In genomic region chr14:33320856-33321255, GRCm38 (mm10) we compare ENCODE assay signal across 8 mouse cellular contexts.
DNase-seq lines count a peak whose midpoint lies in the region; ATAC-seq and TF ChIP-seq lines count a peak whose summit lies in the region.

No protein-coding gene starts in this region.

- peak overlapping the region; percentile 66; the same call in 1 of the 2 replicates for H3K4me3 ChIP-seq in forebrain, embryonic 12.5 days (replicated peaks)
- H3K4me3 ChIP-seq in forebrain, postnatal 0 days (ENCODE audit: low read depth, low read length): no peak overlapping the region
- peak overlapping the region; percentile 70 for H3K4me3 ChIP-seq in ES-Bruce4 (ENCODE audit: low read depth, low read length)
- H3K4me3 ChIP-seq in intestine, embryonic 14.5 days (ENCODE audit: low read depth, low read length): peak overlapping the region; percentile 50
- H3K4me3 ChIP-seq in limb, embryonic 15.5 days: peak overlapping the region; percentile 63; the same call in 1 of the 2 replicates

- H3K36me3 ChIP-seq in forebrain, embryonic 12.5 days (replicated peaks): no peaks in the 10 kb centered on the region
- no peaks in the 10 kb centered on the region for H3K36me3 ChIP-seq in forebrain, postnatal 0 days (ENCODE audit: insufficient read depth)
- H3K36me3 ChIP-seq in ES-Bruce4 (ENCODE audit: control insufficient read depth, insufficient read depth, low read length, poor library complexity, severe bottlenecking): no peaks in the 10 kb centered on the region
- H3K36me3 ChIP-seq in intestine, embryonic 14.5 days (ENCODE audit: control insufficient read depth, insufficient read depth, low read length): no peaks in the 10 kb centered on the region
- no peaks in the 10 kb centered on the region for H3K36me3 ChIP-seq in limb, embryonic 15.5 days

- no peak for TF ChIP-seq EP300 in ES-Bruce4 (IDR thresholded peaks at IDR 0.05; ENCODE audit: insufficient read depth, low read depth, low read length)

- peak overlapping the region; percentile 97 for H3K4me2 ChIP-seq in forebrain, embryonic 12.5 days
- no peak overlapping the region for H3K4me2 ChIP-seq in forebrain, postnatal 0 days (ENCODE audit: low read depth)
- peak overlapping the region; percentile 99 for H3K4me2 ChIP-seq in intestine, embryonic 14.5 days (ENCODE audit: low read length)
- peak overlapping the region; percentile 100 for H3K4me2 ChIP-seq in limb, embryonic 15.5 days

- no peak for ATAC-seq in forebrain, embryonic 12.5 days (ENCODE audit: low FRiP score)
- no peak for ATAC-seq in forebrain, postnatal 0 days
- ATAC-seq in intestine, embryonic 14.5 days (replicated peaks; ENCODE audit: low FRiP score, low TSS enrichment, low read depth): no peak
- no peak for ATAC-seq in limb, embryonic 15.5 days (ENCODE audit: insufficient number of reproducible peaks, low FRiP score, low TSS enrichment, low read depth)
- no peak for ATAC-seq in activated CD4-positive, CD25-positive, alpha-beta regulatory T cell, adult 4 months
- no peak for ATAC-seq in cerebellum, adult (ENCODE audit: insufficient number of reproducible peaks, low FRiP score, low TSS enrichment)

- H3K27ac ChIP-seq in forebrain, embryonic 12.5 days: no peak overlapping the region
- H3K27ac ChIP-seq in forebrain, postnatal 0 days (ENCODE audit: low read depth, low read length): no peak overlapping the region
- no peak overlapping the region for H3K27ac ChIP-seq in ES-Bruce4 (ENCODE audit: insufficient read depth, low read length)
- H3K27ac ChIP-seq in intestine, embryonic 14.5 days (ENCODE audit: low read depth): no peak overlapping the region
- H3K27ac ChIP-seq in limb, embryonic 15.5 days: no peak overlapping the region

- TF ChIP-seq POLR2A in ES-Bruce4 (IDR thresholded peaks at IDR 0.05; ENCODE audit: insufficient read depth, low read length): no peak

- H3K4me1 ChIP-seq in forebrain, embryonic 12.5 days: peaks cover 19% of the 10 kb centered on the region
- H3K4me1 ChIP-seq in forebrain, postnatal 0 days (ENCODE audit: insufficient read depth): no peaks in the 10 kb centered on the region
- peaks cover 7% of the 10 kb centered on the region for H3K4me1 ChIP-seq in ES-Bruce4 (ENCODE audit: control insufficient read depth, insufficient read depth, low read length)
- H3K4me1 ChIP-seq in intestine, embryonic 14.5 days (replicated peaks; ENCODE audit: control insufficient read depth, insufficient read depth, low read length): peaks cover 15% of the 10 kb centered on the region
- H3K4me1 ChIP-seq in limb, embryonic 15.5 days: peaks cover 33% of the 10 kb centered on the region

- intact Hi-C loops in left cerebral cortex, postnatal 14 days (cut with DNase I): no loop called here

- H3K27me3 ChIP-seq in forebrain, embryonic 12.5 days: peaks cover 60% of the 10 kb centered on the region
- H3K27me3 ChIP-seq in forebrain, postnatal 0 days (ENCODE audit: insufficient read depth, low read length): peaks cover 14% of the 10 kb centered on the region
- no peaks in the 10 kb centered on the region for H3K27me3 ChIP-seq in ES-Bruce4 (ENCODE audit: control insufficient read depth, insufficient read depth, low read length, poor library complexity, severe bottlenecking)
- 0 out of 2 replicates have a peak, but pooled peaks cover 4% of the 10 kb centered on the region for H3K27me3 ChIP-seq in intestine, embryonic 14.5 days (replicated peaks; ENCODE audit: control insufficient read depth, insufficient read depth, low read length)
- H3K27me3 ChIP-seq in limb, embryonic 15.5 days: peaks cover 20% of the 10 kb centered on the region; the same call in 1 of the 2 replicates

- DNase-seq in forebrain, postnatal 0 days: no peak
- DNase-seq in intestine, embryonic 14.5 days (ENCODE audit: low spot score): no peak
- DNase-seq in left cerebral cortex, postnatal 14 days (ENCODE audit: low spot score in 2 of 2): no peak

- WGBS in forebrain, embryonic 12.5 days: 8% methylated on average over 7 of the region's 7 CpGs
- WGBS in forebrain, postnatal 0 days: 5% methylated on average over 7 of the region's 7 CpGs
- WGBS in intestine, embryonic 14.5 days: 9% methylated on average over 7 of the region's 7 CpGs
- WGBS in limb, embryonic 15.5 days: 10% methylated on average over 7 of the region's 7 CpGs

- TF ChIP-seq CTCF in forebrain, postnatal 0 days (IDR thresholded peaks at IDR 0.05; ENCODE audit: low read depth): no peak
- TF ChIP-seq CTCF in ES-Bruce4 (IDR thresholded peaks at IDR 0.05; ENCODE audit: low read depth, low read length): no peak

- no peaks in the 10 kb centered on the region for H3K9me3 ChIP-seq in forebrain, embryonic 12.5 days
- no peaks in the 10 kb centered on the region for H3K9me3 ChIP-seq in forebrain, postnatal 0 days (ENCODE audit: low read length)
- H3K9me3 ChIP-seq in ES-Bruce4 (replicated peaks; ENCODE audit: control insufficient read depth, insufficient read depth, low read length, poor library complexity, severe bottlenecking): no peaks in the 10 kb centered on the region
- H3K9me3 ChIP-seq in intestine, embryonic 14.5 days (ENCODE audit: control insufficient read depth, low read length): no peaks in the 10 kb centered on the region
- H3K9me3 ChIP-seq in limb, embryonic 15.5 days: no peaks in the 10 kb centered on the region

- H3K9ac ChIP-seq in forebrain, embryonic 12.5 days: no peak overlapping the region
- H3K9ac ChIP-seq in forebrain, postnatal 0 days: no peak overlapping the region
- peak overlapping the region; percentile 67 for H3K9ac ChIP-seq in ES-Bruce4 (ENCODE audit: low read depth, poor library complexity, severe bottlenecking)
- H3K9ac ChIP-seq in intestine, embryonic 14.5 days (ENCODE audit: low read length): no peak overlapping the region
- no peak overlapping the region for H3K9ac ChIP-seq in limb, embryonic 15.5 days
